8 mouse cellular contexts compared by ENCODE assay signal in genomic region chr14:28505051-28505585, GRCm38 (mm10). TPM values are rescaled to one million over a fixed set of nuclear protein-coding genes. Genes with fewer than 3 reads are reported as not detected.
DNase-seq lines count a peak whose midpoint lies in the region; ATAC-seq lines count a peak whose summit lies in the region.

No protein-coding gene starts in this region.

- peak overlapping the region; percentile 85 for H3K4me2 ChIP-seq in forebrain, embryonic 11.5 days (ENCODE audit: low read depth, low read length, severe bottlenecking)
- peak overlapping the region; percentile 91 for H3K4me2 ChIP-seq in midbrain, embryonic 12.5 days (replicated peaks)

- WGBS in forebrain, embryonic 11.5 days = under 1% methylated on average over 22 of the region's 22 CpGs
- WGBS in midbrain, embryonic 12.5 days = 0% methylated on average over 22 of the region's 22 CpGs

- no peaks in the 10 kb centered on the region for H3K9me3 ChIP-seq in forebrain, embryonic 11.5 days (ENCODE audit: control insufficient read depth, low read length)
- no peaks in the 10 kb centered on the region for H3K9me3 ChIP-seq in midbrain, embryonic 12.5 days

- peaks cover 13% of the 10 kb centered on the region; the same call in 1 of the 2 replicates for H3K4me1 ChIP-seq in forebrain, embryonic 11.5 days (replicated peaks; ENCODE audit: control insufficient read depth, insufficient read depth, low read length)
- peaks cover 28% of the 10 kb centered on the region for H3K4me1 ChIP-seq in midbrain, embryonic 12.5 days

- intact Hi-C loops in heart, postnatal 25 days (cut with DNase I) = loop anchor here (5.0 to 10.0 kb wide), 4 partner anchors 243 to 590 kb away; no protein-coding TSS in a partner anchor

- peak overlapping the region; percentile 72 for H3K27ac ChIP-seq in forebrain, embryonic 11.5 days (ENCODE audit: low read depth, low read length)
- peak overlapping the region; percentile 80 for H3K27ac ChIP-seq in midbrain, embryonic 12.5 days (replicated peaks)

- H3K4me3 ChIP-seq in forebrain, embryonic 11.5 days (ENCODE audit: low read depth, low read length) = peak overlapping the region; percentile 59
- H3K4me3 ChIP-seq in midbrain, embryonic 12.5 days = peak overlapping the region; percentile 52

- peak overlapping the region; percentile 76 for H3K9ac ChIP-seq in forebrain, embryonic 11.5 days (ENCODE audit: low read length)
- peak overlapping the region; percentile 61 for H3K9ac ChIP-seq in midbrain, embryonic 12.5 days (replicated peaks)

- DNase-seq in 3T3-L1 (ENCODE audit: low read depth, low spot score) = peak; percentile 71
- DNase-seq in NIH3T3 (ENCODE audit: low read depth) = peak; percentile 68
- DNase-seq in forebrain, embryonic 11.5 days (ENCODE audit: low spot score) = peak; percentile 81
- peak; percentile 13 for DNase-seq in heart, postnatal 25 days (ENCODE audit: low spot score)
- DNase-seq in layer of hippocampus, postnatal 36 days = peak; percentile 19 to 30
- peak; percentile 57 for DNase-seq in urinary bladder, adult 2 months (ENCODE audit: low spot score)
- no peak for DNase-seq in cerebellum, adult 11 months

- peaks cover 20% of the 10 kb centered on the region for H3K27me3 ChIP-seq in forebrain, embryonic 11.5 days (ENCODE audit: control insufficient read depth, insufficient read depth, low read length)
- peaks cover 74% of the 10 kb centered on the region for H3K27me3 ChIP-seq in midbrain, embryonic 12.5 days

- ATAC-seq in forebrain, embryonic 11.5 days (replicated peaks; ENCODE audit: low FRiP score) = peak; percentile 28
- peak; percentile 45; the same call in 1 of the 2 replicates for ATAC-seq in midbrain, embryonic 12.5 days (ENCODE audit: low FRiP score, low read depth)

- no peaks in the 10 kb centered on the region for H3K36me3 ChIP-seq in forebrain, embryonic 11.5 days (ENCODE audit: control insufficient read depth, insufficient read depth, low read length)
- no peaks in the 10 kb centered on the region for H3K36me3 ChIP-seq in midbrain, embryonic 12.5 days

RNA-seq across cellular contexts. Expression of gene Wnt5a, which starts 0.6 kb away (rescaled TPM):
- polyA plus RNA-seq in forebrain, embryonic 11.5 days (2014; fragmentation: Nextera tagmentation; extraction: Ambion mirVana) = 15.3 and 17.3 TPM in 2 replicates
- total RNA-seq in heart, postnatal 25 days (2021) = 10 to 100 TPM; 17.8 to 19.8 TPM
- 10 to 100 TPM; 10.1 to 11.2 TPM for total RNA-seq in layer of hippocampus, postnatal 36 days (2021)
- polyA plus RNA-seq in midbrain, embryonic 12.5 days (2016; fragmentation: Nextera tagmentation; extraction: Ambion mirVana) = 19.3 and 22.5 TPM in 2 replicates
- 64.0 and 69.0 TPM in 2 replicates for polyA plus RNA-seq in urinary bladder, adult 2 months (2012; rRNA removed)
